Mouse (Mus musculus): ENCODE results near the gene Adcy10. TPM values are rescaled to one million over a fixed set of nuclear protein-coding genes. Genes with fewer than 3 reads are reported as not detected.

The Adcy10 gene
- total and polyA plus RNA-seq, 2 experiments from 2014 or later, result 0.64 TPM; not detected in 1

DNA sequence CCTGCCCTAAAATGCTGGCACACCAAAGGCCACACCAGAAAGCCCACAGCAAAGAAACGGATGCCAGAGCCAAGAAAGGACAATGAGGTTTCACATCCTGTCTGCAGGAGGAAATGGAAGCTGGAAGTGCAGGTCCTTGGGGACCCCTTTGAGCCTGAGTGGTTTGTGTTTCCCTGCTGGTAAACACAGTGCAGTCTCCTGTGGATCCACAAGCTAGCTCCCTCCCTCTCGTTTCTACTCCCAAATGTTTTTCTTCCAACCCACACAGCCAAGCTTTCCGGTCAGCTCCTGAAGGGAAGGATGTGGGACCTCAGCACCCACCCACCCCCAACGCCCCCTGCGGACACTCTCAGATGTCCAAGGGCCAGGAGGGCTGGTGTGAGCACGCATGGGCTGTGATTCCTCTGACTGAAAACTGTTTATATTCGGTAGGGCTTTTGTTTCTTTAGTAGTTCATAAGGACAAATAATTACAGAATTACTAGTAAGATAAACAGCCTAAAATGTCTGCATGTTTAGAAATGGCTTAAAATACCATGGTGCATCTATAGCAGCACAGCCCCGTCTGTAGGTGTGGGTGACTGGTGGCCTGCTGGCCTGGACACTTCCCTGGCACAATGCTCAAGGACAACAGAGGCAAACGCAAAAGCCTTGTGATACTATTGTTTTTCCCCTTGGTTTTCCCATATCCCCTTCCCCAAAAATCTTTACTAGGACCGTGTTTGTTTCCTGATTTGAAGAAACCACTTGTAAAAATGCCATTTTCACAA lies 104.5 kb downstream of the Adcy10 start:
- WGBS, result 58% methylated on average over 10 of the region's 10 CpGs
- DNase-seq (ENCODE audit: low spot score) (peak; percentile 52), ATAC-seq (ENCODE audit: low FRiP score) (no peak; the same call in 1 of the 2 replicates)
- no peak for TF ChIP-seq CTCF (IDR thresholded peaks at IDR 0.05)
- Histone ChIP-seq H3K36me3 (ENCODE audit: insufficient read depth, low read length) (peaks cover 24% of the 10 kb centered on the region), H3K9me3 (ENCODE audit: low read length) (no peaks in the 10 kb centered on the region), H3K27ac (ENCODE audit: low read depth, low read length) (no peak overlapping the region; the same call in 1 of the 2 replicates), H3K9ac (replicated peaks; ENCODE audit: low read length, poor library complexity, severe bottlenecking) (no peak overlapping the region), H3K27me3 (ENCODE audit: insufficient read depth, low read length) (no peaks in the 10 kb centered on the region), H3K4me1 (ENCODE audit: insufficient read depth, low read length) (no peaks in the 10 kb centered on the region), H3K4me3 (ENCODE audit: low read depth, low read length) (no peak overlapping the region), H3K4me2 (ENCODE audit: low read depth, low read length, poor library complexity, severe bottlenecking) (no peak overlapping the region)

DNA sequence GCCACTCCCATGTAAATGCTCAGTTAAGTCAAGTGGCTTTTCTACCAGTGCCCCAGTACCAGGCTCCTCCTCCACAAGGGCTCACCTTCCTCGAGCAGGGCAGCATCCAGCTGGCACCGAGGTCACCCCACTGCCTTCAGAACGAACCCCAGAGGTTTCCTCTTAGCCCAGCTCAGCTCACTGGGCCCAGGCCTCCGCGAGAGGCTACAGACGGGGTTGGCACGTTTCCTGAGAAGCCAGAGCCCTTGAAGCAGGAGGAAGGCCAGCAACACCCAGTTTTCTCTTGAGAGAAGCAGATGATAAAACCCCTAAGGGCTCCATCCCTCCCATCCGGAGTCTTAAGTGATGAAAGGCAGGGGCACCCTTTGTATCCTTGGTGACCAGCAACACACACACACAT lies 105.8 kb downstream of the Adcy10 start:
- TF ChIP-seq CTCF (IDR thresholded peaks at IDR 0.05), result no peak
- no peak for ATAC-seq (ENCODE audit: low FRiP score)
- Histone ChIP-seq H3K9me3 (ENCODE audit: low read length) (no peaks in the 10 kb centered on the region), H3K27me3 (ENCODE audit: insufficient read depth, low read length) (no peaks in the 10 kb centered on the region), H3K4me3 (ENCODE audit: low read depth, low read length) (no peak overlapping the region), H3K36me3 (ENCODE audit: insufficient read depth, low read length) (peaks cover 29% of the 10 kb centered on the region), H3K9ac (replicated peaks; ENCODE audit: low read length, poor library complexity, severe bottlenecking) (no peak overlapping the region), H3K27ac (ENCODE audit: low read depth, low read length) (no peak overlapping the region), H3K4me2 (ENCODE audit: low read depth, low read length, poor library complexity, severe bottlenecking) (no peak overlapping the region), H3K4me1 (ENCODE audit: insufficient read depth, low read length) (no peaks in the 10 kb centered on the region)
- no peak for DNase-seq (ENCODE audit: low spot score)
- WGBS, result 82% methylated on average over 8 of the region's 8 CpGs

GRCm38 (mm10) chr1:165592295-165593082 lies 107.5 kb downstream of the Adcy10 start:
- H3K4me2 ChIP-seq (ENCODE audit: low read depth, low read length, poor library complexity, severe bottlenecking), result no peak overlapping the region
- H3K27me3 ChIP-seq (ENCODE audit: insufficient read depth, low read length), result no peaks in the 10 kb centered on the region
- no peaks in the 10 kb centered on the region for H3K4me1 ChIP-seq (ENCODE audit: insufficient read depth, low read length)
- no peak overlapping the region for H3K4me3 ChIP-seq (ENCODE audit: low read depth, low read length)
- no peak for TF ChIP-seq CTCF (IDR thresholded peaks at IDR 0.05)
- no peak overlapping the region for H3K27ac ChIP-seq (ENCODE audit: low read depth, low read length)
- ATAC-seq (ENCODE audit: low FRiP score), result no peak
- peaks cover 29% of the 10 kb centered on the region for H3K36me3 ChIP-seq (ENCODE audit: insufficient read depth, low read length)
- DNase-seq (ENCODE audit: low spot score), result no peak
- H3K9me3 ChIP-seq (ENCODE audit: low read length), result no peaks in the 10 kb centered on the region
- WGBS, result 89% methylated on average over 14 of the region's 14 CpGs
- no peak overlapping the region for H3K9ac ChIP-seq (replicated peaks; ENCODE audit: low read length, poor library complexity, severe bottlenecking)

DNA sequence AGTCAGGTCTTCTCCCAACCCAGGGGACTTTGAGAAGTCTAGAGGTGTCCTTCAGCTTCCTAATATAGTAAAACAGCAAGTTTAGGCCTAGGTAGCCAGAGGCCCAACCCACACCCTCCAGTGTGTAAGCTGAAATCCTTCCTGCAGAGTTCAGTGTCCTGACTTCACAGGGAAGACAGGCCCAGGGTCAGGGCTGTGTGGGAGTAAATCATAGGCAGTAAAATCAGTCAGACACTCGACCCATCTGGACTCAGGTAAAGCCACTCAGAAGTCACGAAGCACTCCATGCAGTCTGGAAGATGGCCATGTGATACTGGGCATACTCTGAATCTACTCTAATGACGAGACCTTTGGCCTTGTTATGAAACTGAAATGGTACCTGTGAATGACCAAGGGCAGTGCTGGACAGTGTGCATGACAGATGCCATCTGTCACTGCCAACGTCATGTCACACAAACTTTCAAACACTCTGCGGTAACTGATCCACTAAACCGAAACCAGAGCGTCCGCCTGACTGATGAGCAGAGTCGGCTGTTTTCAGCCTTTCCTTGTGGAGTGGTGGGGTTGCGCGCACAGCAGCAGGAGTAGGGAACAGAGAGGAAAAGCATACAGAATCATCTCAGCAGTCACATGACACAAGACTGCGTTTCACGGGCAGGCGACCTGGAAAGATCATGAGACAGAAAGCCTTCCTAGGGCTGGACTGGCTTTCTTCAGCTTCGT lies 109.9 kb downstream of the Adcy10 start:
- TF ChIP-seq CTCF (IDR thresholded peaks at IDR 0.05), result no peak
- DNase-seq (ENCODE audit: low spot score) (no peak), ATAC-seq (ENCODE audit: low FRiP score) (no peak)
- Histone ChIP-seq H3K4me2 (ENCODE audit: low read depth, low read length, poor library complexity, severe bottlenecking) (no peak overlapping the region), H3K27ac (ENCODE audit: low read depth, low read length) (no peak overlapping the region), H3K27me3 (ENCODE audit: insufficient read depth, low read length) (no peaks in the 10 kb centered on the region), H3K36me3 (ENCODE audit: insufficient read depth, low read length) (peaks cover 36% of the 10 kb centered on the region), H3K9ac (replicated peaks; ENCODE audit: low read length, poor library complexity, severe bottlenecking) (no peak overlapping the region), H3K4me3 (ENCODE audit: low read depth, low read length) (no peak overlapping the region), H3K4me1 (ENCODE audit: insufficient read depth, low read length) (no peaks in the 10 kb centered on the region), H3K9me3 (ENCODE audit: low read length) (no peaks in the 10 kb centered on the region)
- 92% methylated on average over 15 of the region's 15 CpGs for WGBS

DNA sequence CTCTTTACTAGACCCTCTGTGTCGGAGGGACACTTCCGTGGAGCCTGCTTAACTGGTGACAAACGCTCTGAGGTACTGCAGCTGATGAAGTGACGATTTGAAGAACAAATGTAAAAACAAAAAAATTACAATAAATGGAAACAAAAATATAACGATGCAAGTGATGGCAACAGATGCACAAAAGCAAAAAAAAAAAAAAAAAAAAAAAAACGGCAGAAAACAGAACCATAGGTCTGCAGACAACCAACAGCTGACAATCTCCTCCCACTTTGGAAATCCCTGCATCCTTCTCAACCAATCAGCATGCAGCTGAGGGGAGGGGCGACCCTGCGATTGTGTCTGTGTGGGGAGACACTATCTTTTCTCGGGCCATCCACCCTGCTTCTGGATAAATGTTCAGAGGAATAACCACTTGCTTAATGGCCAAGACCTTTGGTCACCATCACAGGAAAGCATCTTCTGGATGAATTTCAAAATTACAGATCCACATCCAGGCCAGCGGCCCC lies 116.8 kb downstream of the Adcy10 start:
- no peak for ATAC-seq (ENCODE audit: low FRiP score)
- peaks cover 34% of the 10 kb centered on the region for H3K36me3 ChIP-seq (ENCODE audit: insufficient read depth, low read length)
- TF ChIP-seq CTCF (IDR thresholded peaks at IDR 0.05), result no peak
- no peaks in the 10 kb centered on the region for H3K27me3 ChIP-seq (ENCODE audit: insufficient read depth, low read length)
- H3K9ac ChIP-seq (replicated peaks; ENCODE audit: low read length, poor library complexity, severe bottlenecking), result no peak overlapping the region
- DNase-seq (ENCODE audit: low spot score), result no peak
- no peak overlapping the region for H3K4me2 ChIP-seq (ENCODE audit: low read depth, low read length, poor library complexity, severe bottlenecking)
- no peaks in the 10 kb centered on the region for H3K9me3 ChIP-seq (ENCODE audit: low read length)
- H3K4me3 ChIP-seq (ENCODE audit: low read depth, low read length), result no peak overlapping the region
- H3K27ac ChIP-seq (ENCODE audit: low read depth, low read length), result no peak overlapping the region
- no peaks in the 10 kb centered on the region for H3K4me1 ChIP-seq (ENCODE audit: insufficient read depth, low read length)
- WGBS, result 85% methylated on average over 9 of the region's 10 CpGs
